Mouse (Mus musculus): ENCODE data around the gene Trim65.

DNA sequence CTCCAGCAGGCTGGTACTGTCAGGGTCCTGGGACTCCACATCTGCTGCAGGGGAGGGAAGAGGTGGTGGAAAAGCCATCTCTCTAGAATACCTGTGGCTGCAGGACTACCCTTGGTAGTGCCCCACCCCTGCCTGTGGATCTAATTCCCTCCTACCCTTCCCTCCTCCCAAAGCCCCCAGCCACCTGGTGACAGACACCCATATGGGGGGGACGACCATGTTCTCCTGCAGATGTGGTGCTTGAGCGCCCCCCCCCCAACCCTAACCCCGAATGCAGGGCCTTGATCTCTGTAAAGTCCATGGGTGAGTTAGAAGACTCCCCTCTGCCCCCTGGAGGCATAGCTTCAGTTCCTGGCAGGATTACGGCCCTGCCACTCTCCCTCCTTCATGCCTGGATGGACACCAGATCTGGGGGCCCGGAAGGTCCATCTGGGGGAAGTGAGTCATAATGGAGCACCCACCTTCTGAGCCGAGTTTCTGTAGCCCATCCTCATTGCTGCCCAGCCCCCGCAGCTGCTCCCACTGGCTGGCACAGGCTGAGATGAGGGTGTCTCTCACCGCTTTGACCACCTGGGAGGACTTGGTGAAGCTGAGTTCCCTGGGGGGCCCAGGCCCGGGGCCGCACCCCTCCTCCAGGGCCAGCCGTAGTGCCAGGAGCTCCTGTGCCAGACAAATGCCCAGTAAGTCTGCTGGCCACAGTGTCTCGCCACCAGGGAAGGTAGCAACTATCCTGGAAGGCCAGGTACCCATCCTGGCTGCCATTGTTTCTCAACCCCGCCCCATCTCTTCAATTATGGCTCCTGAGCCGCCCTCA lies 23.8 kb downstream of the Trim65 start:
- TF ChIP-seq CTCF (IDR thresholded peaks at IDR 0.05; ENCODE audit: control insufficient read depth, insufficient read depth, insufficient replicate concordance, low read depth, low read length) = no peak
- TF ChIP-seq POLR2A (IDR thresholded peaks at IDR 0.05; ENCODE audit: control insufficient read depth, low read depth, low read length) = no peak

All from testis, adult 2 months (tissue).